Mouse (Mus musculus): ENCODE results near the gene Tmigd1.

Gene Tmigd1

DNA sequence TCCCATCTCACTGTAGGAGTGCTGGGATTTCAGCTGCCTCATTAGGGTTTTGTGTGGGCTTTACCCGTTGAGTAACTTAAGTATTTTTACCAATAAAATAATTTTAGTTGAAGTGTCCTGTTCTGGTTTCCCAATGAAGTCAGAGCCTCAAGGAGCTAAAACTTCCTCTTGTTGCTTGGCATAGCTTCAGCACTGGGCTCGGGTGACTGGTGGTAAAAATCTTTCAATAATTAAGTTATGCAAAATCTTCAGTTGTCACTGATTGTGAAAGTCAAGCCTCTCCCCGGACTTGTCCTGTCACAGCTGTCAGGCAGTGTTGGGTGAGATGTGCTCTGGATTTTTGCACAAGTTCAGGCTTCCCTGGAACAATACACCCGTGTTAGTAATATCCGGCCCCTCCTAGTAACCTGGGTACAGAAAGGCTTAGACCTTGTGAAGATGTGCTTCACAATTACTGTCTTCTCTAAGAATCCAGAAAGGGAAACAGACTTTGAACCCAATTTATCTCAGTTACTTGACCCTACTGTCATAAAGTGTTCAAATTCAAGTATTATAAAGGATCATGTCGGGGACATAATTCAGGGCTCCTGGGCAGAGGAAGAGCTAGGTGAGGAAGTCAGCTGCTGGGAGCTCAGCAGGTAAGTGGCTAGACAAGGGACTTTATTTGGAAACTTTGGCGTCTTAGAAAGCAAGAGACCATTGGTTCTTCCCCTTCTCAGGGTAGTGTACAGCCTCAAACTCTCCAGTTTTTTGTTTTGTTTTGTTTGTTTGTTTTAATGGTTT lies at the start of gene Tmigd1:
Gene Tmigd1 (plus strand): TSS at position 581 of the 783 bp plus-strand sequence.
- no peak for DNase-seq (ENCODE audit: low read depth, low spot score)

DNA sequence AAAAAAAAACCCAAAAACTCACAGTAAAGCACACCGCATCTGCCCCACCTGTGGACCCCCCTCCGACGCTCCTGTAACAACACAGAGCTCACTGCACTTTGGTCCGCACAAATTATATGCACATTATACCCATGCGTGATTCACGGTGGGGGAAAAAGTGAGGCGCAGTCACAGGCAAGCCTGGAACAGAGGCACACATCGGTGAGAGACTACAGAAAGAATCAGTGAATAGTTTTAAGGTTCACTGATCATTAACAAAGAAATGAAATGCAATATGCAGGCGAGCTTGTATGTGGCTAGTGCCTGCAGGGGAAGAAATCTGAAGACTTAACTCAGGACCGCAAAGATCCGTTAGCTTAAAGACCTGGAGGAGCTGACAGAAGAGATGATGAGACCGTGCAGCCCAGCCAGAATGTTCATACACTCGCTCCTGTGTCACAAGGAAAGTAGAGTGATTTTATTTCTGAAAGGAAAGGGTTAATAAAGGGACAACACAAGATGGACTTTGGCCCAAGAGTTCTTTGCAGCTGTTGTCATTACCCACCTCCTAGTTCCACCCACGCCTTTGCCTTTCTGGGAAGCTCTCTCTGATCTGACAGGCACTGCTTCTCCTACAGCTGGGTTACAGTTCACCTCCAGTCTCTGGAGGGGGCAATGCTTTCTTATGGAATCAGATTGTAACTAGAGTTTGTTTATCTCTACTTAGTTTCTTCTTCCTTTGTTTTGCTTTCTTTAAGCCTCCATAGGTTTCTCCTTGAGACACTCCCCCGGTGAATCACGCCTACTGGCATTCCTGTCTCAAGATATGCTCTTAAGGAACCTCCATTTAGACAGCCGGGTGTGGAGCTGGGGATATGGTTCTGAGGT lies 47.3 kb upstream of the Tmigd1 start:
- DNase-seq (ENCODE audit: low read depth, low spot score), result no peak

DNA sequence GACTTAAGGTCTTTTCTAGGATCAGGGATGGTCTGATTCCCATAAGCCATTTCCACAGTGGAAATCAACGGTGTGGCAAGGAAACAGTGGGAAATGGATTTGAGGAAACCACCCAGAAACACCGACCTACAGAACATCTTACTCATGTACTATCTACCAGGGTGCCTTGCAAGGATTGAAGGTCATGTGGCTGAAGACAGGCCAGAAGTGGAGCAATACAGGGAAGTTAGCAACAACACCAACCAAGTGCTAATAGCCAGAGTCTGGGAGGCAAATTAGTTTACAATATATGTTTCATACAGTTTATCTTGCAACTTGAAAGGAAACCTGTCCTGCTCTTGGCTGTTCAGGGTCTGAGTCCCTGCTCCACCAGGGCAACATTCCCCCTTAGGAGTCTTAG lies 45.4 kb upstream of the Tmigd1 start:
- DNase-seq (ENCODE audit: low read depth, low spot score), result no peak

DNA sequence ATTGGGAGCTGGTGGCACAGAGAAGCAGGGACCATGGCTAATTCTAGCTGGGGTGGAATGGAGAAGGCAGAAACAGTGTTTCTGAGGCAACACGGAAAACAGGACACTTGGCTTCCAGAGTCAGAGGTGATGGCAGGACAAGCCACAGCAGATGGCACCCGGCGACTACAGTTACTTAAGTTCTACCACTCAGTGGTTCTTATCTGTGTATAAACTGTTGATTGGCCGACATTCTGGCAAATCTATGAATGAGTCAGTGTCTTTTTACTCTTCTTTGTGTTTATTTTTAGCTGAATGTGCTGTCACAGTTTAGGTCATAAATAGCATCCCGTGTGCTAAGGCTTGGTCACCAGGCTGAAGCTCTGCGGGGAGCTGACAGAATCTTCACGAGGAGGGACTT lies 44.8 kb upstream of the Tmigd1 start:
- DNase-seq (ENCODE audit: low read depth, low spot score), result no peak

DNA sequence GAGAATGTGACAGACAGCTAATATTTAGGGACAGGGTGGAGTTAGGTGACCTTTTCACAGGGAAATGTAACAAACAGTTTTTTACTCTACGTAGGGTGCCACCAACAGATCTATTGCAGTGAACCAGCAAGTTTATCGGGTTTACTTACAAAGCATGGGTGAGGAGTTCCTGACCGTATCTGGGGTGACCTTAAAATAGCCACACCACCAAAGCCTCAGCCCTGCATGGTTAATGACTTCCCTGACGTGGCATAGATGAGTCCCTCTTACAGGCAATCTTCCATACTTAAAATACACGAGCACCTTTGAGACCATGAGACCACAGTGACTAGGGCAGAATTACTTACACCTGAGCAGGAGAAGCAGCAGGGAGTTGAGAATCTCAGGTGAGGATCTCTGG lies 43.2 kb upstream of the Tmigd1 start:
- no peak for DNase-seq (ENCODE audit: low read depth, low spot score)

DNA sequence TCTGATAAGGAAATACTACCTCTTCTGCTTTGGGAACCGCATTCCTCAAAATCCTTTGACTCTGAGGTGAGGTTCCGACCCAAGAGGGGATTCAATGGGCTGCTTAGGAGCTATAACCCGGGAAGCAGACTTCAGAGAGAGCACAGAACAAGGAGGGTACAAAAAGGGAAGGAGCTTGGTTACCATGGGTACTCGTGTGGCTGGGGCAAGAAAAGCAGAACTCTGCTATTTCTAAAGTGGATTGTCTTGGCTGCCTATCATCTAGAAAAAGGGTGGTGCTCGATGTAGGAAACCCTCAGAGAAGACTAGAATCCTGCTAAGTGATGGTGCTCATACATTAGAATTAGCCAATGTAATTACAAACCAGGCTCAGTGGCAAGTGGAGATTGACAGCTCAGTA lies 42.7 kb upstream of the Tmigd1 start:
- DNase-seq (ENCODE audit: low read depth, low spot score), result no peak

DNA sequence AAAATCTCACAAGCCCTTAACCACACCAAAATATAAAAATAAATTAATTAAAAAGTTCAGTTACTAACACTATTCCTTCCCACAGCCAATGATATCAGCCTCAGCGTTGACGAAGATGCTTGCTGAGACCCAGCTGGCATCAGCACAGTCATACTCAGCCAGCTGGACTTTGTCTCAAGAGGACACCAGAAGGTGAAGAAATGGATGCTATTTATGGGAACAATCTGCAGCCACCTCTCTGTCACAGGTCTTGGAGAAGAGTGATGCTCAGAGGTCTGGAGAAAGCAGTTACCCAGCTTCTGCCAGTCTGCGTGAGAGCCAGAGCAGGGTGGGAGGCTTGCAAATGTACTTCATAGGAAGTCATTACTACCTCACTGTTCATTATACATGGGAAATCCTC lies 40.8 kb upstream of the Tmigd1 start:
- DNase-seq (ENCODE audit: low read depth, low spot score), result no peak

DNA sequence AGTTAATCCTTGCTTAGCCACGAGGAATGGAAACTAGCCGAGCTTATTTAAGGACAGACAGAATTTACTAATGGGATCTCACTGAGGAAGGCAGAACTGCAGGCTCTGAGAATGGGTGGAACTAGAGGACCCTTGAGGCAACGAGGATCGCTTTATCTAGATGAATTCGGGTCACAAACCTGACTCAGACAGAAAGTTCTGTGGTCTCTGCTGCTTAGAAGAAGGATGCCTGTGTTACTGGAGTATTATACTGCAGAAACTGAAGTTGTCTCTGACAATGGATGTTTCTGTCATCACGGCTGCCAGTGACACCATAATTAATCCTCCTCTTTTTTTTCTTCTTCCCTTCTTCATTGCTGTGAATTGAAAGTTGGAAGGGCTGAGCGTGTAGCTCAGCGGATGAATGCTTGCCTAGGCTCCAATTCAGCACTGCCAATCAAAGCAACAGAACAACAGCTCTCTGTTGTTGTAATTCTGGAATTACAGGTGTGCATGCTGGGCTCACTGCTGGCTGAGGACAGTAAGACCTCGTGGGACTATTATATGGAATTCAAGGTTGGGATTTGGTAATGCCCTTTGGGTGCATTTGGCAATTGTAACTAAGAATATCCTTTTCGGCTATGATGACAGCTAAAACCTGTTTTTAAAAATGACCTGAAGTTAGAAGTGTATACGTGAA lies 29.3 kb upstream of the Tmigd1 start:
- DNase-seq (ENCODE audit: low read depth, low spot score), result no peak

DNA sequence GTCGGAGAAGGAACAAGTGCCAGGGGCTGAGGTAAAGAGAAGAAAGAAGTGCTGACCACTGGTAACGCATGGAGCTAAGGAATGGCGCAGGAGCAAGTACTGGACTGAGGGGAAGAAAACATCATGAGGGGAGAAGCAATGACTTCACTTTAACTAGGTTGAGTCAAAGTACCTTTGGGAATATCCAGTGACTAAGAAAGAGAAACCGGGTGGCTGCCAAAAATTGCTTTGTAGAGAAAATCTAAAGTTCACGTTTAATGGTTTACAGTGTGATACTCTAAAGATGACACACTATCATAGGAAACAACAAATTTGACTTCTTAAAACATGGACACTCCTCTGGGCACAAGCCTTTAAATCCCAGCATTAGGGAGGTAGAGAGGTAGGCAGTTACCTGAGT lies 28.1 kb upstream of the Tmigd1 start:
- DNase-seq (ENCODE audit: low read depth, low spot score), result no peak

DNA sequence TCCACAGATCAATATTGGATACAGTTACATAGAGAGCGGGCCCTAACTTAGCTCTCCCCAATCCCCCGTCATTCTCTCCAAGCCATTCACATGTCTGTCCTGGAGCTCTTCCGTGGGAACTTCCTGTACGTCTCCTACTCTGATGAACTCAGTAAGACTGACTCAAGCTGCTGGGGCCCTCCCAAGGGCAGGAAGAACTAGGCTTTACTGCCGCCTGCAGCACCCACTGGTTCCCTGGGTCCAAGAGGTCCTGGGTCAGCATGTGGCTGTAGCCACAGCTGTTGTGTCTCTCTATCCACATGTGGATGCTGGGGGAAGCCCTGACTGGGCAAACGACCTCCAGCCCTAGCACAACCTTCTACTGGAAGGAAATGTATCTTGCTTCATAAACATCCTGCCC lies 27.2 kb upstream of the Tmigd1 start:
- no peak for DNase-seq (ENCODE audit: low read depth, low spot score)

DNA sequence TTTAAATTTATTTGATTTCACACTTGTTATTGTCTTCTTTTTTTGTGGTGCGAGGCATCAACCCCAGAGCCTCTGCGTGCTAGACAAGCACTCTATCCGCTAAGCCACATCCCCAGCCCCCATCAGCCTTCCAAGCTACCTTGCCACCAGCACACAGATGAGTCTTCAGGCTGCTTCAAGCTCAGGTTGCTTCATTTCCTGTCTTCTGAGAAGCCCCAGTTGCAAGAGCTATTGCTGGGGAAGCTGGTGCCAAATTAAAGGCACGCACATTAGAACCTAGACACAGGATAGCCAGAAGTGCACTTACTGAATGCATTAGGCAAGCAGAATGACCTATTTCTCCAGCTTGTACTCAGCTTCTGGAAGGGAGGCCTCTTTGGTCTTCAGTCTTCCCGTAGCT lies 22.1 kb upstream of the Tmigd1 start:
- no peak for DNase-seq (ENCODE audit: low read depth, low spot score)

DNA sequence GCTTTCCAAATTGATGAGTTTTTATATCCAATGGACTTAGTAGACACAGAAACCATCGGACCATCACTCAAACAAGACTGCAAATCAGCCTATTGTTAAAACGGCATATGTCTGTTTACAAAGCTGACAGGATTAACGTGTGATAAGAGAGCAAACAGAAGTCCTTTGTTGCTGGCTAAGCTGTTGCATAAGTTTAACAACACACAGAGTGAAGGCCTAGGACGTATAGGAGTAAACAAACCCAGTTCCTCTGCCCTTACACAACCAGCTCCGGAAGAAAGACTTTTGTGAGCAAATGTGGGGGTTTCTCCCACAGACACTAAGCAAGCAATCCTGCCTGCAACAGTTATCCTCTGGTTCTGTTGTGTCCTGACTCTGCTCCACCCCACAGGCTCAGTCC lies 17.5 kb upstream of the Tmigd1 start:
- DNase-seq (ENCODE audit: low read depth, low spot score), result no peak

DNA sequence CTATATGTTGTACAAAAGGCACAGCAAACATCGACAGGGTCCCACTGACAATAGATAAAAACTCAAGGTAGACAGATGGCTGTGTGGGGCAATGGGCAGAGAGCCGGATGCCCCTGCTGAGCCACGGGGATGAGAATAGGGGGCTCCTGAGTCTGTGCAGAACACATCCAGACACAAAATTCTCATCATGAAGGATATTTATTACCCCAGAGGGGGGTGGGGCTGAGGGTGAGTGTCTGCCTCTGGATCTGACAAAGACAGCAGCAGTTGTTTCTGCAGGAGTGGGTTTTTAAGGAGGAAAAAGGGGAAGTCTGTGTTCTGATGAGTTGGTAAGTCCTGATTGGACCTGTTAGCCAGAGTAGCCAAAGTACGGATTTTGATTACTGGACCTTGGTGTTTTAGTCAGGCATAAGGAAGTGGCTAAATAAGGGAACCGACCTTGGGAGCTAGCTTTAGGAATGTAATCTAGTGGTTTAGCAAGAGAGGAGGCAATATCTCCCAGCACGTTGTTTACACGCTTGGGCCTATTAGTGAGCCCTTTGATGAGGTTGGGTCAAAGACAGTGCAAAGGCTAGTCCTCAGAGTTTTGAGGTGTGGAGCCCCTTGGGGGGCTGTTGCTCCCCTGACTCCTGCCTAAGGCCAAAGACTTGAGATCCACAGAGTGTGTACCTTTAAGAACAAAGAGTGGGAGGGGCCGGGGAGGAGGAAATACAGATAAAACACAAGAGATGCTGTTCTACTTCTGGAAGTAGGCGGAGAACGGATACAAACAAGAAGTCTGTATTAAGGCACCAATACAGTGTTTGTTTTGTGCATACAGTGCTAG lies 12.4 kb upstream of the Tmigd1 start:
- DNase-seq (ENCODE audit: low read depth, low spot score), result no peak

DNA sequence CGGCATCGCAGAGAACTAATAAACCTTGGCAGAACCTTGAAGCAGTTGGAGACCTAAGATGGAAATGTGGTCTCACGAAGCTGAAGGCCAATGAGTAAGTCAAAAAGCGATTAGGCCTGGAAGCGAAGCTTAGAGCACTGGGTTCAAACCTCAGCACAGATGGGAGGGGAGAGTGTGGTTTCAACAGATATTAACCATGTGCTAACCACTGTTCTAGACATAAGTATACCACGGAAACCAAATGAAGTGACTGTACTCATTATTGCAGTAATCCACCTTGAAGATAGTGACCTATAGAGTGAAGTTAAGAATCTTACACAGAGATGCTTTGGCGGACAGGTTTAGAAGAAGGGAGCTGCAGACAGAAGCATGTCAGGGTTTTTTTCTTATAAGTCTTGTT lies 10.8 kb upstream of the Tmigd1 start:
- DNase-seq (ENCODE audit: low read depth, low spot score), result no peak

DNA sequence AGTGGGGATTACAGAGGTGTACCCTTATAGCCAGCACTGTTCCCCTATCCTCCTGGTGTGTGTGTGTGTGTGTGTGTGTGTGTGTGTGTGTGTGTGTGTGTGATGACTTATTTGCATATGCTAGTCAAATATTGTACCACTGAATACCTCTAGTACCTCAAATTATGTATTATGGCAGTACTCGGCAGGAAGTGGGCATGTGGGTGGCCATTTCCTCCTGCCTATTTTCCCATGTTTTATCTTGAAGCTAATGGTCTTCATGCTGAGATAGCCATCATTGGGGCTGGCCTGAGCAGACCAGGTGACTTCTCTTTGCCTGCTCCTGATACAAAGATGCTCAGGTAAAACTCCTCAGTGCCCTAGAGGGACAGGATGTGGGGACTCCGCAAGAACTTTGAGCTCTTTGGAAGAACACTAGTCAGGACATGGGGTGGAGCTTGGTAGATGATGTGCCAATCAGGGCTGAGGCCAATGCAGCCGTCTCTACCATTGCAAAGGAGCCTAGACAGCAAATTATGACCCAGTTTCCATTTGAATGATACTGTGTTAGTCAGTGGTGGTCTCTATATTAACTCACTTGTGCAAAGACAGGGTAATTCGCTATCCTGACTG lies 10.1 kb upstream of the Tmigd1 start:
- no peak for DNase-seq (ENCODE audit: low read depth, low spot score)

DNA sequence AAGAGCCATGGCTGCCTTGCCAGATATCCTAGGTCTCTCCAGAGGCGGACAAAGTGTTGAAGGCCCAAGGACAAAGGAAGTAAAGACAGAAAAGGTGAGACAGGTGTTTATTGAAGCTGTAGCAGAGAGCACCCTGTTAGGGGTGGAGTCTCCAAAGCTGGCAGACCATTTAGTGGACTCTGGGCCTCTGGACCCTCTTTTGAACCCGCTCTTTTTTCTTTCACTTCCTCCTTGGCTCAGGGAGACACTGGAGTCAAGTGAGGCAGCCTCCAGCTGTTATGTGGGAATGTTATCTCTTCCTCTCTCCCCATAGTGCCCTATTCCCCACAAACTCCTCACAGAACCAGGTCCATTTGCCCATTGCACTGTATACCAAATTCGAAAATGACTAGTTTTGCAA lies 9.0 kb upstream of the Tmigd1 start:
- no peak for DNase-seq (ENCODE audit: low read depth, low spot score)

DNA sequence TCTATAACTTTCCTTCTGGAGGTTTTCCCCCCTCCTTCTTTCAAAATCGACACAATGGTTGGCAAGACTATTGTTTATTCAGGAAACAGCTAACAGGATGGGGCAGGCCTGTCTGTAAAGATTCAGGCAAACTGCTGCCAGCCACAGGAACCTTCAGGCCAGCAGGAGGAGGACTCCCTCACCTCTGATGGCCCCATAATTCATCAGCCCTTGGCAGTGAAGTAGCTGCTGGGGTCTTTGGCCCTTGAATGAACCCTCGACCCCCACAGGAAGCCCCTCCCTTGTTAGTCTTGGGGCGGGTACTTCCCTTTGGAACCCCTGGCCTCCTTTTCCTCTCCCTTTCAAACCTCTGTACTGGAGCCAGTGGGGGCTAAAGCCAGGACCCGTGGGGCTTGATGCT lies 8.4 kb upstream of the Tmigd1 start:
- DNase-seq (ENCODE audit: low read depth, low spot score), result no peak

DNA sequence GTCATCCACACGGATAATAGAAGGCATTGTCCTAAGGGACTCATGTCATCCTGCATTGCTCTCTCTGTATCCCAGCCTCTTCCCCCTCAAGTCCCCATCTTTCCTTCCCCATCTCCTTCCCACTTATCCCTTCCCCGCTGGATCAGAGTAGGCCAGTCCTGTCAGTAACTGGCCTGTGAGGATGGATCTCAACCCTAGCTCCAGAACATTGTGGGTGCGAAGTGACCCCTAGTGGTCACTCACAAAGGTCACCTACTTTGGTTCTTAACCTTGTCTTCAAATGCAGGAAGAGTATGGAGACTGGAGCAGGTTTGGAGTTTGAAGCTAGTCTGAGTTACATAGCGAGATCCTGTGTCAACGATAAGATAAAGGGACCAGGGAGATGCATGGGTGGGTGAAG lies 7.7 kb upstream of the Tmigd1 start:
- peak; percentile 15 for DNase-seq (ENCODE audit: low read depth, low spot score)

DNA sequence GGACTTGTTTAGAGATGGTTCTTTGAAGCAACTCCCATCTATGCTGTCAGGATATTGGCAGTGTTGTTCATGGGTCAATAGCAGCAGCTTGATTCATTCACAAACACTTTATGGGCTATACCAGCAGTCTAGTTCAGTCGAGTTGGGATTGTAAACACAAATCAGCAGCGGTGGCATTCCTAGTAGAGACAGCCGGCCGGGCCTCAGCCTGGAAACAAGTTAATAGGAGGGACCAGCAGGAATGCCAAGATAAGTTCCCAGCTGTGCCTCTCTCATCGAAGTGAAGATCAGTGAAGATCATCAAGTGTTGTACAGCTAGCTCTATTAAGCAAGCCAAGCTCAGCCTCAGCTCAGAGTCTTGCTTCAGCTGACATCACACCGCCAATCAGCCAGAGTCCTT lies 5.6 kb upstream of the Tmigd1 start:
- DNase-seq (ENCODE audit: low read depth, low spot score), result no peak

DNA sequence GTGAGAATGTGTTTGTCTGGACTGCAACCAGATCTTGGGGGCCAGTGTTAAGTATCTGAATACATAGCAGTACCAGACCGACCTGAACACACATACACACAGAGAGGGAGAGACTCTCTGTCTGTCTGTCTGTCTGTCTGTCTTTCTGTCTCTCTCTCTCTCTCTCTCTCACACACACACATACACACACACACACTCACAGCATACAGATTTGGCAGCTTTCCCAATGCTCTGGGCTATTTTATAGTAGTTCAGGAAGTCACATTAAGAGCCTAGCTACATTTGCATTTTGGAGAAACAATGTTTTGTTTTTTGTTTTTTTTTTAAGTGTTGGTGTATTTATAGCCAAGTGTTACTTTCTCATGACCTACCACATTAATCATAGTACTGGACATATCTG lies 4.8 kb upstream of the Tmigd1 start:
- DNase-seq (ENCODE audit: low read depth, low spot score), result no peak

DNA sequence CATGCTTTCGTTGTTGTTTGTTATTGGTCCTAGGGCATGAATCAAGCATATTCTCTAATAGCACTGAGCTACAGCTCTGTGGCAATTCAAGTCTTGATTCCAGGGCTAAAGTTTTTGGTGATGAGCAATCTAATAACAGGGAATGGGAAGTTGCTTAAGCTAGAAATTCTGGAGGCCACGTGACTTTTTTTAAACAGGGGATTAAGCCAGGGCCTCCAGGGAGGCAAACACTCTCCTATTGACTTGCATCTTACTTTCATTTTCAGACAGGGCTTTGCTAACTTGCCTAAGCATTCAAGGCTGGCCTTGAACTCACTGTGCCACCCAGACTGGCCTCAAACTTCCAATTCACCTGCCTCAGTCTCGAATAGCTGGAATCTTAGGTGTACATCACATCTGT lies 4.1 kb upstream of the Tmigd1 start:
- DNase-seq (ENCODE audit: low read depth, low spot score), result no peak
